Mouse (Mus musculus) adrenal gland, adult 18-20 months (tissue): ENCODE measurements around the gene Akap8. TPM values are rescaled to one million over a fixed set of nuclear protein-coding genes. Genes with fewer than 3 reads are reported as not detected.

Experiments used
- DNase-seq, 2 experiments: peaks; one replicate each; pipeline ENCODE4 v3.0.0; 2021 to 2022; ENCODE audit warnings: low spot score in 2 of 2
- total RNA-seq, 2 experiments: library from RNA; stranded (reverse); gene quantifications; 1 replicate in 1 of 2; 2 replicates in 1 of 2; pipeline ENCODE4 v1.2.3; 2021

Akap8 gene
- total RNA-seq, 2 experiments from 2014 or later = 73.4 to 87.9 TPM

DNA sequence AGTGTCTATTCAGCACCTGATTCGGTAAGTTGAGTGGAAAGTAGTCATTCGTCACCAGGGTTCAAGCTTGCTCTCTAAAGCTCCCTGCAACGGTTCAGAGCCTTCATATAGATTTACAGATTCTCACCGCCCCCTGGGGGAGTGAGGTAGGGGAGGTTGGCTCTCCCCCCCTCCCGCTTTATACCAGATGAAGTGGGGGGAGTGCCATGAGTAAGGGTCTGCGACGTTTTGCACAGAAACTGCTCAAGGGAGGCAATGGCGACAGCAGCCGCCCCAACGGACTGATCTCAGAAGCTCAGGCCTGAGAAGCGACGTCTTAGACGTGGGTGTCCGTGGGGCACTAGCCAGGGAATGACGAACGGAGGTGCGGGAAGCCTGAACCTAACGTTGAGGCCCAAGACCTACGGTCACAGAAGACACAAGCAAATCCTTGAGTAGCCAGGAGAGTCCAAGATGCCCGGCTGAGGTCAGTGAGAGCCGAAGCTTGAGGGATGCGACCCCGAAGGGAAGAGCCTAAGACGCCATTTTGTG, 28.9 kb upstream of the Akap8 start:
- DNase-seq = no peak

- no peak for DNase-seq
Observed at GRCm38 (mm10) chr17:32349037-32349732, 28.1 kb upstream of the Akap8 start.

DNA sequence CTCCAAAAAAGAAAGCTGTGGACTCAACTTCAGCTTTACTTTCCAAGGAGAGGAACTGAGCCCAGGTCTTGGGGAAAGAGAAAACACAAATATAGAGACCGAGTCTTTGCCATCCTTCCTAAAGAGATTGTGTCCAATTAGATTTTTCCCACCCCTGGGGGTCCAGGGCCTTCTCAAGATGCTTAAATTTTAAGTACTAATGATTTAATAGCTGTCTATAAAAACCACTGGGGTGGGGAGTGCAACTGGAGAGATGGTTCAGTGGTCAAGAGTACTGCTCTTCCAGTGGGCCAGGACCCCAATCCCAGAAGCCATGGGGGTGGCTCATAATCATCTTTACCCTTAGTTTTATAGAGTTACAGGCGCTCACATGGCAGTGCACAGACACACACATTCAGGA, 27.4 kb upstream of the Akap8 start:
- DNase-seq = no peak

- DNase-seq = no peak
Observed at GRCm38 (mm10) chr17:32341102-32341501, 20.1 kb upstream of the Akap8 start.

- DNase-seq = no peak
Observed at GRCm38 (mm10) chr17:32340110-32340509, 19.1 kb upstream of the Akap8 start.

DNA sequence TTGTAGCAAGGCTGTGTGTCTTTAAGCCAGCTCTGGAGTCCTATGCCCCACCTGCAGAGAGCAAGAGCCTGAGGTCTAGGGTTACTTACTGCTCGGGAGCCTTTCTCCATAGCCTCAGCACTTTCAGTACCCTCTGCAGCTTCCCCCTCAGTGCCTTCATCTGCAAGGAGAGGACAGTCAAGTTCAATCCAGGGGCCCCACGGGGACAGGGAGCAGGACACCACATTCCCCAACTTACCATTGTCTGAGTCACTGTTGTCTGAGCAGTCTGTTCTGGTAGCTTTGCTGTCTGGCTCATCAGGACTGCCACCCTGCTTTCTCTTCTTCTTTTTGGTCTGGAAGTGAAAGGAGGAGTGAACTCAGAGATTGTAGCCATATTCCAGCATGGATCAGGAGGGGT, 14.8 kb upstream of the Akap8 start:
- no peak for DNase-seq

GRCm38 (mm10) chr17:32334921-32335320, 13.9 kb upstream of the Akap8 start:
- no peak for DNase-seq

DNA sequence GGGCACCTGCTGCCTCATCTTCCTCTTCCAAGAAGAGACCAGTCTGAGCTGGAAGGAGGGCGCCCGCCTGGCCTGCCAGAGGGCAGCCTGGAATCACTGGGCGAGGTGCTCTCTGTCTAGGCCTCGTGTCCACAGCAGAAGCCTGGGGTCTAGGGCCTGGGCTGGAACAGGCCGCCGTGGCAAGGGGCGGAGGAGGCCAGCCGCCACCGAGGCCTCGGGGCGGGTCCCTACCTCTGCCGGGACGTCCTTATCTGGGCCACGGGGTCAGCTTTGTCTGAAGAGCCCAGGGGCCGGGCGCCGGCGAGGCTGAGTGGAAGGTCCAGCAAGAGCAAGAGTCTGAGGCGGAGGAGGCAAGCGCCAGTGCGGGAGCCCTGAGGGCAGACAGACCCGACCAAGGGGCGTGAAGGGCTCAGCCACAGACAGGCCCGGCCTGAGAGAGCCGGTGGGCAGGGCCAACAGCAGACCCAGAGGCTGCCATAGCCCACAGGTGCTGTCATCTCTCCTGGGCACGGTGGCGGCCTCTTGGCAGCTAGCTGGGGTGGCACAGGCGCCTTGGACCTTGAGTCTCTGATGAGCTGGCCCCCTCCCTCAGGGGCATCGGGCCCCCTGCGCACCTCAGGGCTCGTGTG, 12.8 kb upstream of the Akap8 start:
- no peak for DNase-seq

DNA sequence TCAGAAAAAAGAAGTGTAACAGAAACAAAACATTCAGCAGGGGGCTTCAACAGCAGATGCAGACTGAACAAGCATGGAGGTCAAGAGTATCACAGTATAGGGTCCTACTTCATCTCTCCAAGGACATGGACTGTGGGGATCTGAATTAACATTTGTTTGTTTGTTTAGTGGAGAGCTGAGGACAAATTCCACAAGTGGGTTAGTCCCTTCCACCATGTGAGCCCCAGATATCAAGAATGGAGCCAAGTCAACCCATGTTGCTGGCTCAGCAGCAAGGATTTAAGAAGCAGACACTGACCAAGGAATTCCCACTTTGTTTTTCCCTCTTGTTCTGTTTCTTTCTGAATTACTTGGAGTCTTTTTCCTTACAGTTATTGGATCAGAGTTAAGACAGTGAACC, 6.5 kb upstream of the Akap8 start:
- no peak for DNase-seq

GRCm38 (mm10) chr17:32322809-32323208, 1.8 kb upstream of the Akap8 start:
- no peak for DNase-seq

GRCm38 (mm10) chr17:32321836-32322235, 798 bp upstream of the Akap8 start:
- DNase-seq = no peak

GRCm38 (mm10) chr17:32321390-32321734, 324 bp upstream of the Akap8 start:
- no peak for DNase-seq

- DNase-seq = no peak
Observed at GRCm38 (mm10) chr17:32319950-32320349, 1.1 kb downstream of the Akap8 start.

- DNase-seq = no peak
Observed at GRCm38 (mm10) chr17:32317708-32318107, 3.3 kb downstream of the Akap8 start.

GRCm38 (mm10) chr17:32317032-32317431, 4.0 kb downstream of the Akap8 start:
- no peak for DNase-seq

DNA sequence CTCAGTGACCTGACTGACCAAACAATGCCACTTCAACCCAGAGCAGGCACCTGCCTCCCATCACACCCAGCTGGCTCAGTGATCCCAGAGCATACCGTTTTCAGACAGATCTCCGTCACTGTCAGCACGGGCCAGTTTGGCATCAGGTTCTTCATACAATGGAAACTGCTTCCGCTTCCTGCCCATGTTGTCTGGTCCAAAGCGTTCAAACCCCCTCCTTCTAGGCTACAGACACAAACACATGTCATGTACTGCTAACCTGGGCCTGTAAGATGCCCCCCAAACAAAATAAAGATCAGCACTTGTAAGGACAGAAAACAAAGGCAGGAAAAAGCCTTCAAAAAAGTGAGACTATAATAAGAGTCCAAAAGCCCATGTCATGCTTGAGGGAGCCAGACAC, 5.5 kb downstream of the Akap8 start:
- DNase-seq = no peak

DNA sequence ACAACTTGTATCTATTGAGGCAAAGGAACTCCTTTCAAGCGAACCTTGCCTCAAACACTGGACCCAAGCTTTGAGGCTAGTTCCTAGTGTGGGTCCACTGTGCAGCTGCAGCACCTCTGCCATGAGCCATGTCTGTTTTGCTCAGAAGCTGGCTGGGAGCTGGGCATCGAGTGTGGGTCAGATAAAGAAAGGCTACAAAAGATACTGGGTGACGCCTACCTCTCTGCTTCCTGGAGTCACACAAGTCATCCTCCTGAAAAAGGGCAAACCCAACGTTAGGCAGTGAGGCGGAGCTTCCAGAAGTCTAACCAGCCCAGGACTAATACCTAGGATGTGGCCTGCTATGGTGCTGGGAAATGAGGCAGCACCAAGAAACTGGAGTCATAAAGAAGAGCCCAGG, 7.1 kb downstream of the Akap8 start:
- no peak for DNase-seq

GRCm38 (mm10) chr17:32312801-32313200, 8.2 kb downstream of the Akap8 start:
- no peak for DNase-seq

DNA sequence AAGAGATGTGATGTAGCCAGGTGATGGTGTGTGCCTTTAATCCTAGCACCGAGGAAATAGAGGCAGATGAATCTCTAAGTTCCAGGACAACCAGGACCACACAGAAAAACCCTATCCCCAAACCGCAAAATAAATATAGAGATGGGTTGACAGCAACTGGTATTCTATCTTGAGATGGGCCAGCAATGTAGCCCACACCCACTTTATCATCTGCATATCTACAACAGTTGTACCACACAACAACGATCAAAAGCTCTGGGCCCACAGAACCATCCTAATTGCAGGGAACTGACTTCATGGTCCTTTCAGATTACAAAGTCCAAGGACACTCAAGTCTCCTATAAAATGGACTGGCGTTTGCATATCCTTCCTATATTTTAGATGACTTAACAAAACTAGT, 13.1 kb downstream of the Akap8 start:
- no peak for DNase-seq

- no peak for DNase-seq
Observed at GRCm38 (mm10) chr17:32298125-32298524, 22.9 kb downstream of the Akap8 start.

- no peak for DNase-seq
Observed at GRCm38 (mm10) chr17:32295901-32296300, 25.1 kb downstream of the Akap8 start.

- no peak for DNase-seq
Observed at GRCm38 (mm10) chr17:32295160-32295559, 25.9 kb downstream of the Akap8 start.

DNA sequence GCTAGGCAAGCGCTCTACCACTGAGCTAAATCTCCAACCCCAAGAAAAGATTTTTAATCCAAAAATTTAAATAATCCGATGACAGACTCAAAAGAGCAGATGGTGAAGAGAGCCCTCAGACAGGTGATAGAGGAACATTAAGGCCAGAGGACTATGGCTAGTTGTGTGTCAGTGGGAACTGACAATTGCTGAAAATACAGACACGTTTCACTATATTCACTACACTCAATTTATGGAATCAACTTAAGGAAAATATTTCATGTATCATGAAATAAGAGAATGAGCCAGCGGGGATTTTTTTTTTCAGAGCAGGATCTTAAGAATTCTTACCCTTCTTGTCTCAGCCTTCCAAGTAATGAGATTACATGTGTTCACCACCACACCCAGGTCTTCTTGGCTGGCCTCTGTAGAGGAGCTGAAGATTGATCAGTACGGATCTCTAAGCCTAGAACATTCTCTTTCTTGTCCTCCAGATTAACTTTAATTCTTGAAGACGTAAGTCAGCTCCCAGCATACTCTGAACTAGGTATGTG, 35.8 kb downstream of the Akap8 start:
- DNase-seq = no peak
